Mouse (Mus musculus) left cerebral cortex, adult 11 months (tissue): ENCODE results near the gene Gpa33.
"Not testable (repeated sequence)": the region's sequence is repeated elsewhere in the genome, so short reads cannot be mapped to it uniquely, and the experiment has no call there.

Experiments used
- DNase-seq: peaks from one replicate; pipeline ENCODE4 v3.0.0; 2022; ENCODE audit warnings: low spot score

Gpa33 gene

GRCm38 (mm10) chr1:166135091-166135740 lies 5.2 kb downstream of the Gpa33 start:
- DNase-seq: no peak

GRCm38 (mm10) chr1:166137244-166137938 lies 7.4 kb downstream of the Gpa33 start:
- DNase-seq: no peak

GRCm38 (mm10) chr1:166138136-166138535 lies 8.1 kb downstream of the Gpa33 start:
- no peak for DNase-seq

- DNase-seq: no peak
Measured at GRCm38 (mm10) chr1:166139113-166139512, 9.1 kb downstream of the Gpa33 start.

- no peak for DNase-seq
Measured at GRCm38 (mm10) chr1:166139620-166140184, 9.7 kb downstream of the Gpa33 start.

GRCm38 (mm10) chr1:166141868-166142267 lies 11.8 kb downstream of the Gpa33 start:
- not testable (repeated sequence) for DNase-seq

GRCm38 (mm10) chr1:166142369-166142768 lies 12.3 kb downstream of the Gpa33 start:
- no peak for DNase-seq

- no peak for DNase-seq
Measured at GRCm38 (mm10) chr1:166146626-166147025, 16.6 kb downstream of the Gpa33 start.

- DNase-seq: no peak
Measured at GRCm38 (mm10) chr1:166147657-166148056, 17.6 kb downstream of the Gpa33 start.

GRCm38 (mm10) chr1:166149441-166149840 lies 19.4 kb downstream of the Gpa33 start:
- DNase-seq: no peak

GRCm38 (mm10) chr1:166150035-166150434 lies 20.0 kb downstream of the Gpa33 start:
- DNase-seq: no peak

- DNase-seq: no peak
Measured at GRCm38 (mm10) chr1:166151341-166151740, 21.3 kb downstream of the Gpa33 start.

GRCm38 (mm10) chr1:166152034-166152433 lies 22.0 kb downstream of the Gpa33 start:
- no peak for DNase-seq

- DNase-seq: peak; percentile 68
Measured at GRCm38 (mm10) chr1:166153351-166154120, 23.5 kb downstream of the Gpa33 start.

GRCm38 (mm10) chr1:166154162-166155112 lies 24.4 kb downstream of the Gpa33 start:
- DNase-seq: peak; percentile 57

GRCm38 (mm10) chr1:166155113-166155494 lies 25.1 kb downstream of the Gpa33 start:
- no peak for DNase-seq

- no peak for DNase-seq
Measured at GRCm38 (mm10) chr1:166157712-166158111, 27.7 kb downstream of the Gpa33 start.

- DNase-seq: no peak
Measured at GRCm38 (mm10) chr1:166158664-166159063, 28.6 kb downstream of the Gpa33 start.

- no peak for DNase-seq
Measured at GRCm38 (mm10) chr1:166160111-166160510, 30.1 kb downstream of the Gpa33 start.

- DNase-seq: peak; percentile 41
Measured at GRCm38 (mm10) chr1:166160569-166161445, 30.8 kb downstream of the Gpa33 start.
